Mouse (Mus musculus): ENCODE results near the gene Slc38a10.

Slc38a10 gene

GRCm38 (mm10) chr11:120107796-120108195, 43.4 kb downstream of the Slc38a10 start:
- DNase-seq (ENCODE audit: extremely low spot score, low read depth, low spot score), result no peak

GRCm38 (mm10) chr11:120107026-120107425, 44.1 kb downstream of the Slc38a10 start:
- no peak for DNase-seq (ENCODE audit: extremely low spot score, low read depth, low spot score)

DNA sequence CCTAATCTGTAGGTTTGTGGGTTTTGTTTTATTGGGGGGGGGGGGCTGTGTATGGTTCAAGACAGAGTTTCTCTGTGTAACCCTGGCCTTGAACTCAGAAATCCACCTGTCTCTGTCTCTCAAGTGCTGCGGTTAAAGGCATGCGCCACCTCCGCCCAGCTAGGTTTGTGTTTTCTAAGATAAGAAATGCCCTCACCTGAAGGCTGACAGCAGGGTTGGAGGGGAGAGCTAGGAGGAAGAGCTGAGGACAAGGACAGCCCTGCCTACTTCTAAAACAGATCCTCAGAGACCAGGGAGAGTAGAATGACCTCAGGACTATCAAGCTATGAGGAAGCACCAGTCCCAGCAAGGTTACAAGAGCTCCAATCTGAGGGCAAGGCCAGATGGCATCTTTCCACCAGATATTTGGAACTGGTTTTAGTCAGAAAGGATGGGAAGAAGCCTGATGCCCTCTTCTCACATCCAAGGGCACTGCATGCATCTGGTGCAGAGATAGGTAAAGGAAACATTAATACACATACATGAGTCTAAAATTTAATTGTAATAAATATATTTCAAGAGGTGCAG, 47.6 kb downstream of the Slc38a10 start:
- no peak for DNase-seq (ENCODE audit: extremely low spot score, low read depth, low spot score)

DNA sequence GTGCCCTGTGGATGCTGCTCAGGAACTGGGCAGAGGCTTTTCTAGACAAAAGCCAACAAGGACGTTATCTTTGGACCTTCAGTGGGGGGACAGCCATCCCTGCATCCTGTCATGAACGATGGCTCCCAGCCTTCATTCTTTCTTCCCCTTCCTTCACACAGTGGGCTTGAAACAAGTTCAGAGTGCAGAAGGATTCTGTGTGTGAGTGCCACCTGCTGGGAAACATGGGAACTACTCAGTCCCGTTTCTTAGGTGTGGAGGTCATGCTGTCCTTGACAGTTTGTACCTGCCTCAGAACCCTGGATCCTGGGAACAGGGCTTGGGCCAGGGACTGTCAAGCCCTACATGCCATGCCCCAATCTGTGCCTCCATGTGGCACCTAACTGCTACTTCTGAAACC, 50.1 kb downstream of the Slc38a10 start:
- peak; percentile 78 for DNase-seq (ENCODE audit: extremely low spot score, low read depth, low spot score)

DNA sequence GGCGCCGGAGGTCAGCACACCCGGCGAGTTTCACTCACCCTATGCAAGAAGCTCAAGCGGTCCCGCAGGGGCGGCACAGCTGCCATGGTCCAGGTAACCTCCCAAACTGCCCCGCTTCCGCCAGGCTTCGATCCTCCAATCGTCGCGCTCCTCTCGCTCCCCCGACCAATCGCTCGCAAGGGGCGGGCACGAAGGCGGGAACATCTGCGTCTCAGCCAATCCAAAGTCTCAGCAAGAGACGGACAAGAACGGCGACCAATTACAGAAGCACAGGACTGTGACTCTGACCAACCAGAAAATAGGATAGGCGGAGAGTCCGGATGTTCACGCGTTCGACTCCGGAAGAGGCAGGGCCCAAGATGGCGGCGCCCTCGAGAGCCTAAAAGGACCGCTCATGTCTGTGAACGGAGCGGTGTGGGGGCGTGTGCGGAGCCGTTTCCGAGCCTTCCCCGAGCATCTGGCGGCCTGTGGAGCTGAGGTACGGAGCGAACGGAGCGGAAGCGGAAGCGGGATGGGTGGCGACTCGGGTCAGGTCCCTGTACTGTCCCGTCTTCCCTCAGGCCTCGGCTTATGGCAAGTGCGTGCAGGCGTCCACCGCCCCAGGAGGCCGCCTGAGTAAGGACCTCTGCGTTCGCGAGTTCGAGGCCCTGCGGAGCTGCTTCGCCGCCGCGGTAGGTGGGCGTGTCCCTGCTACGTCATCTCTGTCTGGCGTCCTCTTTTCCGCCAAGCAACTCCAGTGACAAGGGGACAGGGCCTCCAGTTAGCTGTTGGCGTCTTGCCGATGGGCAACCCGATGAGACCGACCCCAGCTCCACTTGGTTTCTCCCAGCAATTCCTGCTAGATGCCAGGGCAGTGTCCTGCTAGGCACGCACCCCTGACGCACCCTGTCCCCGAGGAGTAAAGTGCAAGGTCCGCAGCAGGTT, 52.3 kb downstream of the Slc38a10 start, which contains the start of the genes Tepsin and Ndufaf8:
Tepsin (minus strand) TSS at position 144 of the 924 bp plus-strand sequence.
Ndufaf8 (plus strand) TSS at position 341 of the 924 bp plus-strand sequence.
- DNase-seq (ENCODE audit: extremely low spot score, low read depth, low spot score), result peak; percentile 97

DNA sequence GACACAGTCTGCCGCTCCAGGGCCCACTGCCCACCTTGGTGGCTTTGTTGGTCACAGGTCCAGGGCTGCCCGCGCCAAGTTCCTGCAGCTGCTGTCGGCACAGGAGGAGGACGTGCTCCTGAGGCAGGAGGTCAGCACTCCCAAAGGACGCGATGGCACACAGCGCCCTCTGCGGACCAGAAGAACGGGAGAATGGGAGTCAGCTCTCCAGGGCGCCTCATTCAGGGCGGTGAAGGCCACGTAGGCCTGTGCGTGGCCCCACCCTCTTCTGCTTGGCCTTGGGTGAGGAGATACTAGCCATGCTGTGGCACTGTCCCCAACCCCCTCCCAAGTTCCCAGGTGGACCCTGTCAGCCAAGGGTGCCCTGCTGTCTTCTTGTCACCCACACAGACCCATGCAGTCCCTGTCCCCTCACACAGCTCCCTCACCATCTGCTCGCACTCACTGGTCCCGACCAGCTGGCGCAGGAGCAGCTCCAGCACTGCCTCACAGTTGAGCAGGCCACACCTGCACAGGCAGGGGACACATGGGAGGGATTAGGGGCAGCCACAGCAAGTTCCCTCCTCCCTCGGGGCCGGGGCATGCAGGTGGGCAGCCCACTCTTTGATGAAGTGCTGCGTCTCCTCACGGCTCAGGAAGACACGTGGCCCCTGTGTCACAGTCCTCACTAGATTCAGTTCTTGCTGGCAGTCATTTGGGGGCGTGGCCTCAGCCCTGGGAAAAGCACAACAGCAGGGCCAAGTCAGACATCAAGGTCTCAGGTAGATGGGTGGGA, 58.1 kb downstream of the Slc38a10 start:
- DNase-seq (ENCODE audit: extremely low spot score, low read depth, low spot score), result no peak

- no peak for DNase-seq (ENCODE audit: extremely low spot score, low read depth, low spot score)
Measured at GRCm38 (mm10) chr11:120090661-120091060, 60.5 kb downstream of the Slc38a10 start.

GRCm38 (mm10) chr11:120086702-120087152, 64.4 kb downstream of the Slc38a10 start, which contains the start of gene Cep131:
TSS of gene Cep131 (minus strand) at chr11:120086827.
- peak; percentile 83 for DNase-seq (ENCODE audit: extremely low spot score, low read depth, low spot score)

DNA sequence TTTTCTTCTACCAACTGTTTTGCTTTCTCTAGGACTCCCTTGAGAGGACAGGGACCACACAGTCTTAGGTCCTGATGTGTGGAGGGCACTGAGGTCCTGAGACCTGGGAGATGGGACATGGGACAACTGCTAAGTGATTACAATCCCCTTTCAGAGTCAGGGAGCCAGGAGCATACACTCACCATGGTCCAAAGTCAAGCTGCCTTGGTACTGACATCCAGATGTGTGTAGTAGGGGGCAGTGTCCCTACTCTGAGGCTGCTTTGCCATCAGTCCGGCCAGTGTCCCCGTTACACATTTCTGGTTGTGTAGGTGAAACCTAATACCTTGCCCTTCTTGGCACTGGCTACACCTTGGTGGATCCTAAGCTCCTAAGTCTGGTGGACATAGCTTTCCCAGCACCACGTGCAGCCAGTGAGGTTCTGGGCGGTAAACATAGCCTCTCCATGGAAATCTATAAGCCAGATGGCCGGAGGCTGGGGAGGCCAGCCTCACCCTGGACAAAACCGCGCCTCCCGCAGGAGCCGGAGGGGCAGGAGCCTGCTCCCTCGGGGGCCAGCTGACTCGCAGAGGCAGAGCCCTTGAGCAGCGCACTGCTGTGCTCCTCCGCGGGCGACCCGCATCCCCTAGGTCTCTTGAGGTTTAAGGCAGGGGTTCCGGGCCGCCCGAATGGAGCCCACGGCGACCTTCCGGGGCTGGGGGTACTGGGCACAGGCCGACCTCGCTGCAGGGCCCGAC, 65.1 kb downstream of the Slc38a10 start:
- no peak for DNase-seq (ENCODE audit: extremely low spot score, low read depth, low spot score)

- no peak for DNase-seq (ENCODE audit: extremely low spot score, low read depth, low spot score)
Measured at GRCm38 (mm10) chr11:120080282-120080681, 70.9 kb downstream of the Slc38a10 start.

GRCm38 (mm10) chr11:120076191-120076590, 75.0 kb downstream of the Slc38a10 start:
- no peak for DNase-seq (ENCODE audit: extremely low spot score, low read depth, low spot score)

DNA sequence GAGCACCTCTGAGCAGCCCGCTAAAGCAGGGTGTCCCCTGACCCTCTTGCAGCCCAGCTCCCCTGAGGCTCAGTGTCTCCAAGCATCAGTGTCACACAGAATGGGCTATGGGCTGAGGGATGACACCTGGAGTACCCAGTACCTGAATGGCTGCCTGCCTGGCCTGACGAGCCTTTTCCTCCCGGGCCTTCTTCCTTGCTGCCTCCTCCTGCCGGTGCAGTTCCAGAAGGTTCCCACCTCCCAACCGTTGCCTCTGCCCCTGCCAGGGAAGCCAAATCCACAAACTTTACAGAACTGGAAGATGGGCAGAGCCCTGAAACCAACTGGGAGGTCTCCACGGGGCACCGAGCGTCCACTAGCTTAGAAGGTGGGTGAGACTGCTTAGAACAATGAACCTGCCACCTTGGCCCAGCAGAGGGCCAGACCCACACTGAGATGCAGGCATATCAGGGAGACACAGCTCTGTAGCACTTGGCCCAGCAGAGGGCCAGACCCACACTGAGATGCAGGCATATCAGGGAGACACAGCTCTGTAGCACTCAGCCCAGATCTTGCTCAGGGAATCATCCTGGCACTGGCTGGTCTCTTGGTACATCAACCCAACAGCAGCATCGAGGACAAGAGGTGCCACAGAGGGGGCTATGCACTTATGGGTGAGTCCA, 78.0 kb downstream of the Slc38a10 start:
- DNase-seq (ENCODE audit: extremely low spot score, low read depth, low spot score), result no peak

- DNase-seq (ENCODE audit: extremely low spot score, low read depth, low spot score), result no peak
Measured at GRCm38 (mm10) chr11:120071731-120072320, 79.3 kb downstream of the Slc38a10 start.

- no peak for DNase-seq (ENCODE audit: extremely low spot score, low read depth, low spot score)
Measured at GRCm38 (mm10) chr11:120071065-120071464, 80.1 kb downstream of the Slc38a10 start.

GRCm38 (mm10) chr11:120070286-120070930, 80.7 kb downstream of the Slc38a10 start:
- DNase-seq (ENCODE audit: extremely low spot score, low read depth, low spot score), result no peak

GRCm38 (mm10) chr11:120069261-120069660, 81.9 kb downstream of the Slc38a10 start:
- DNase-seq (ENCODE audit: extremely low spot score, low read depth, low spot score), result no peak

DNA sequence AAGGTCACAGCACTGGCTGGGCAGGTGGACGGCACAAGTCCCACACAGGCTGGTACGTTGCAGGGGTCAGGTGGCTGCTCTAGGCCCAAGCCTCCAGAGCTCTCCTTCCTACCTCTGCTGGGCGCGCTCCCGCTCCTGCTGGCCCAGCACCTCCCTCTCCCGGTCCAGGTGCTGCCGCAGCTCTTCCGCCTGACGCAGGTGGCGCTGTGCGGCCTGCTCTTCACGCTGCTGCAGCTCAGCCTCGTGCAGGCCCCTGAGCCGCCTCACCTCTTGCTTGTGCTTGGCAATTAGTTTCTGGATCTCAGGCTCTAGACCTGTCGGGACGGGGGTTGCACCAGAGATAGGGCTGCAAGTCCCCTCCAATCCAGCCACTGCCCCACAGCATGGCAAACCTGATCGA, 83.3 kb downstream of the Slc38a10 start:
- no peak for DNase-seq (ENCODE audit: extremely low spot score, low read depth, low spot score)

GRCm38 (mm10) chr11:120065291-120065690, 85.9 kb downstream of the Slc38a10 start:
- DNase-seq (ENCODE audit: extremely low spot score, low read depth, low spot score), result no peak

GRCm38 (mm10) chr11:120064668-120065040, 86.5 kb downstream of the Slc38a10 start:
- DNase-seq (ENCODE audit: extremely low spot score, low read depth, low spot score), result no peak

All from hindlimb bud, embryonic 11.5 days (tissue).